Mouse (Mus musculus) forebrain, postnatal 0 days (tissue): ENCODE measurements around the gene Slc12a1. TPM values are rescaled to one million over a fixed set of nuclear protein-coding genes. Genes with fewer than 3 reads are reported as not detected.

Source experiments
- ATAC-seq: fragments of 200-750 bp; cut with Nextera tagmentation; 2 replicates; pipeline ENCODE4 v1.8.0; 2017; ENCODE audit warnings: mild to moderate bottlenecking, moderate library complexity
- DNase-seq: peaks from one replicate; pipeline ENCODE4 v3.0.0-alpha.2; 2015
- H3K27ac ChIP-seq: fragments of 300-500 bp; sonication (generic); 2 replicates; pipeline ENCODE4 v1.5.1; 2014; ENCODE audit warnings: low read depth, mild to moderate bottlenecking, antibody characterized with exemption, low read length, moderate library complexity, mixed read lengths
- H3K27me3 ChIP-seq: fragments of 300-500 bp; sonication (generic); 2 replicates; pipeline ENCODE4 v1.6.1; 2014; ENCODE audit warnings: mild to moderate bottlenecking, low read length, mixed read lengths; ENCODE audit not compliant: insufficient read depth
- H3K36me3 ChIP-seq: fragments of 300-500 bp; sonication (generic); 2 replicates; pipeline ENCODE4 v1.6.1; 2014; ENCODE audit warnings: mild to moderate bottlenecking, moderate library complexity; ENCODE audit not compliant: insufficient read depth
- H3K4me1 ChIP-seq: fragments of 300-500 bp; sonication (generic); 2 replicates; pipeline ENCODE4 v1.6.1; 2014; ENCODE audit warnings: antibody characterized with exemption; ENCODE audit not compliant: insufficient read depth
- H3K4me2 ChIP-seq: fragments of 300-500 bp; sonication (generic); 2 replicates; pipeline ENCODE4 v1.6.1; 2014; ENCODE audit warnings: low read depth, mild to moderate bottlenecking, moderate library complexity
- H3K4me3 ChIP-seq: fragments of 300-500 bp; sonication (generic); 2 replicates; pipeline ENCODE4 v1.5.1; 2014; ENCODE audit warnings: low read depth, low read length, mixed read lengths
- H3K9ac ChIP-seq: fragments of 300-500 bp; sonication (generic); 2 replicates; pipeline ENCODE4 v1.6.1; 2014; ENCODE audit warnings: mild to moderate bottlenecking
- H3K9me3 ChIP-seq: fragments of 300-500 bp; sonication (generic); 2 replicates; pipeline ENCODE4 v1.6.1; 2016; ENCODE audit warnings: low read length
- CTCF ChIP-seq: sonication (generic); IDR thresholded peaks from 2 replicates; pipeline ENCODE4 v1.5.1; 2016; ENCODE audit warnings: antibody characterized with exemption, control low read depth, low read depth
- WGBS: fragments of 180-500 bp; shearing (Covaris S2); extraction: QIAGEN DNeasy Blood & Tissue Kit; methylation state at CpG from one replicate; pipeline ENCODE4 v1.1.7; 2014; 5-methylcytosine and 5-hydroxymethylcytosine counted together
- polyA plus RNA-seq: library from polyadenylated mRNA; unstranded; fragments of >200 nt; fragmentation: Nextera tagmentation; extraction: Ambion mirVana; gene quantifications from 2 replicates; pipeline ENCODE4 v1.2.1, GENCODE M21; 2015
- total RNA-seq: library from RNA; depleted of rRNA; stranded (reverse); fragments of >200 nt; gene quantifications from 2 replicates; pipeline ENCODE4 v1.2.3, GENCODE M21; 2014

Slc12a1 gene
- total and polyA plus RNA-seq, 2 experiments from 2014 or later = 0.06 to 0.10 TPM

GRCm38 (mm10) chr2:125208894-125209596 is 56.7 kb downstream of the Slc12a1 start:
- H3K4me2 ChIP-seq = no peak overlapping the region
- DNase-seq (peak; percentile 11), ATAC-seq (peak; percentile 84)
- WGBS = 53% methylated on average over 14 of the region's 14 CpGs
- H3K36me3 ChIP-seq = no peaks in the 10 kb centered on the region
- no peak overlapping the region for H3K9ac ChIP-seq
- H3K9me3 ChIP-seq = no peaks in the 10 kb centered on the region
- H3K27me3 ChIP-seq = no peaks in the 10 kb centered on the region
- no peak overlapping the region for H3K4me3 ChIP-seq
- no peak for TF ChIP-seq CTCF
- no peak overlapping the region for H3K27ac ChIP-seq
- no peaks in the 10 kb centered on the region for H3K4me1 ChIP-seq

- H3K4me2 ChIP-seq = no peak overlapping the region
- no peak for TF ChIP-seq CTCF
Measured at GRCm38 (mm10) chr2:125211831-125212510, 59.7 kb downstream of the Slc12a1 start.

GRCm38 (mm10) chr2:125214592-125214991 is 62.3 kb downstream of the Slc12a1 start:
- DNase-seq (peak; percentile 90), ATAC-seq (peak; percentile 58)
- Histone ChIP-seq H3K4me2 (no peak overlapping the region), H3K4me3 (no peak overlapping the region), H3K27me3 (no peaks in the 10 kb centered on the region), H3K9me3 (no peaks in the 10 kb centered on the region), H3K36me3 (no peaks in the 10 kb centered on the region), H3K9ac (no peak overlapping the region), H3K4me1 (no peaks in the 10 kb centered on the region), H3K27ac (no peak overlapping the region)
- TF ChIP-seq CTCF = peak; percentile 88
- 5% methylated on average over 3 of the region's 3 CpGs for WGBS

More at GRCm38 (mm10) chr2:125211831-125212510, 59.7 kb downstream of the Slc12a1 start:
- Histone ChIP-seq H3K9ac (no peak overlapping the region), H3K36me3 (no peaks in the 10 kb centered on the region), H3K4me1 (no peaks in the 10 kb centered on the region), H3K27ac (no peak overlapping the region), H3K9me3 (no peaks in the 10 kb centered on the region), H3K4me3 (no peak overlapping the region), H3K27me3 (no peaks in the 10 kb centered on the region)
- ATAC-seq = no peak
- DNase-seq = no peak
- WGBS = 59% methylated on average over 10 of the region's 10 CpGs

- DNase-seq = no peak
- no peak overlapping the region for H3K27ac ChIP-seq
- WGBS = 66% methylated on average over 6 of the region's 6 CpGs
- no peaks in the 10 kb centered on the region for H3K27me3 ChIP-seq
- H3K4me1 ChIP-seq = no peaks in the 10 kb centered on the region
- no peak overlapping the region for H3K4me2 ChIP-seq
- no peaks in the 10 kb centered on the region for H3K36me3 ChIP-seq
- no peak for ATAC-seq
- no peaks in the 10 kb centered on the region for H3K9me3 ChIP-seq
- H3K4me3 ChIP-seq = no peak overlapping the region
- no peak overlapping the region for H3K9ac ChIP-seq
- no peak for TF ChIP-seq CTCF
Measured at GRCm38 (mm10) chr2:125217286-125217685, 65.0 kb downstream of the Slc12a1 start.

- ATAC-seq (no peak), DNase-seq (no peak)
- Histone ChIP-seq H3K4me3 (no peak overlapping the region), H3K9ac (no peak overlapping the region), H3K27me3 (no peaks in the 10 kb centered on the region), H3K36me3 (no peaks in the 10 kb centered on the region), H3K9me3 (no peaks in the 10 kb centered on the region), H3K4me1 (no peaks in the 10 kb centered on the region), H3K4me2 (no peak overlapping the region), H3K27ac (no peak overlapping the region)
- WGBS = 87% methylated on average over 1 of the region's 1 CpGs
- no peak for TF ChIP-seq CTCF
Measured at GRCm38 (mm10) chr2:125218566-125218965, 66.3 kb downstream of the Slc12a1 start.

GRCm38 (mm10) chr2:125219268-125219667 is 67.0 kb downstream of the Slc12a1 start:
- H3K9me3 ChIP-seq = no peaks in the 10 kb centered on the region
- H3K27ac ChIP-seq = no peak overlapping the region
- TF ChIP-seq CTCF = no peak
- ATAC-seq (no peak; the same call in 1 of the 2 replicates), DNase-seq (no peak)
- no peaks in the 10 kb centered on the region for H3K36me3 ChIP-seq
- H3K4me1 ChIP-seq = no peaks in the 10 kb centered on the region
- no peaks in the 10 kb centered on the region for H3K27me3 ChIP-seq
- no peak overlapping the region for H3K9ac ChIP-seq
- H3K4me2 ChIP-seq = no peak overlapping the region
- H3K4me3 ChIP-seq = no peak overlapping the region
- WGBS = 64% methylated on average over 3 of the region's 3 CpGs

- H3K4me2 ChIP-seq = no peak overlapping the region
- DNase-seq (no peak), ATAC-seq (no peak)
- TF ChIP-seq CTCF = no peak
- no peak overlapping the region for H3K27ac ChIP-seq
- H3K9me3 ChIP-seq = no peaks in the 10 kb centered on the region
- H3K4me1 ChIP-seq = no peaks in the 10 kb centered on the region
- no peak overlapping the region for H3K9ac ChIP-seq
- no peaks in the 10 kb centered on the region for H3K36me3 ChIP-seq
- no peaks in the 10 kb centered on the region for H3K27me3 ChIP-seq
- no peak overlapping the region for H3K4me3 ChIP-seq
- 71% methylated on average over 1 of the region's 1 CpGs for WGBS
Measured at GRCm38 (mm10) chr2:125221673-125222072, 69.4 kb downstream of the Slc12a1 start.
